Mouse (Mus musculus) forebrain, embryonic 13.5 days (tissue): ENCODE measurements around the gene Cblb. TPM values are rescaled to one million over a fixed set of nuclear protein-coding genes. Genes with fewer than 3 reads are reported as not detected.

ENCODE experiments used
- ATAC-seq: fragments of 200-750 bp; cut with Nextera tagmentation; 2 replicates; pipeline ENCODE4 v1.8.0; 2017
- H3K27ac ChIP-seq: fragments of 300-500 bp; sonication (generic); 2 replicates; pipeline ENCODE4 v1.5.1; 2015; ENCODE audit warnings: inconsistent platforms, mild to moderate bottlenecking, moderate library complexity
- H3K27me3 ChIP-seq: fragments of 300-500 bp; sonication (generic); 2 replicates; pipeline ENCODE4 v1.6.1; 2015; ENCODE audit warnings: mild to moderate bottlenecking, inconsistent platforms
- H3K36me3 ChIP-seq: fragments of 300-500 bp; sonication (generic); 2 replicates; pipeline ENCODE4 v1.6.1; 2015; ENCODE audit warnings: mild to moderate bottlenecking, inconsistent platforms; ENCODE audit not compliant: poor library complexity, severe bottlenecking
- H3K4me1 ChIP-seq: fragments of 300-500 bp; sonication (generic); 2 replicates; pipeline ENCODE4 v1.6.1; 2015; ENCODE audit warnings: inconsistent platforms
- H3K4me2 ChIP-seq: fragments of 300-500 bp; sonication (generic); 2 replicates; pipeline ENCODE4 v1.6.1; 2015; ENCODE audit warnings: inconsistent platforms, mild to moderate bottlenecking, moderate library complexity
- H3K4me3 ChIP-seq: fragments of 300-500 bp; sonication (generic); 2 replicates; pipeline ENCODE4 v1.5.1; 2015; ENCODE audit warnings: mild to moderate bottlenecking, inconsistent platforms
- H3K9ac ChIP-seq: fragments of 300-500 bp; sonication (generic); 2 replicates; pipeline ENCODE4 v1.6.1; 2015; ENCODE audit warnings: mild to moderate bottlenecking, inconsistent platforms
- H3K9me3 ChIP-seq: fragments of 300-500 bp; sonication (generic); replicated peaks from 2 replicates; pipeline ENCODE4 v1.6.1; 2016; ENCODE audit warnings: inconsistent platforms
- WGBS: fragments of 180-500 bp; shearing (Covaris S2); methylation state at CpG from one replicate; pipeline ENCODE4 v1.1.7; 2015; 5-methylcytosine and 5-hydroxymethylcytosine counted together
- polyA plus RNA-seq: library from polyadenylated mRNA; unstranded; fragments of >200 nt; fragmentation: Nextera tagmentation; extraction: Ambion mirVana; gene quantifications from 2 replicates; pipeline ENCODE4 v1.2.1, GENCODE M21; 2015

Gene Cblb
- polyA plus RNA-seq, 1 experiment from 2014 or later: 16.4 TPM

- Histone ChIP-seq H3K4me1 (peaks cover 12% of the 10 kb centered on the region), H3K4me3 (no peak overlapping the region), H3K4me2 (no peak overlapping the region), H3K9ac (no peak overlapping the region), H3K36me3 (peaks cover 21% of the 10 kb centered on the region), H3K27ac (no peak overlapping the region), H3K27me3 (no peaks in the 10 kb centered on the region), H3K9me3 (no peaks in the 10 kb centered on the region)
- ATAC-seq: 0 out of 2 replicates have a peak, but pooled peaks have one; percentile 29
- 73% methylated on average over 11 of the region's 11 CpGs for WGBS
Observed at GRCm38 (mm10) chr16:52146976-52147696, 116.1 kb downstream of the Cblb start.

GRCm38 (mm10) chr16:52148041-52148440 lies 117.0 kb downstream of the Cblb start:
- WGBS: 91% methylated on average over 6 of the region's 6 CpGs
- Histone ChIP-seq H3K9me3 (no peaks in the 10 kb centered on the region), H3K4me2 (no peak overlapping the region), H3K4me1 (peaks cover 12% of the 10 kb centered on the region), H3K4me3 (no peak overlapping the region), H3K9ac (no peak overlapping the region), H3K27ac (no peak overlapping the region), H3K27me3 (no peaks in the 10 kb centered on the region), H3K36me3 (peaks cover 23% of the 10 kb centered on the region)
- 0 out of 2 replicates have a peak, but pooled peaks have one; percentile 31 for ATAC-seq

GRCm38 (mm10) chr16:52149135-52149769 lies 118.2 kb downstream of the Cblb start:
- Histone ChIP-seq H3K9me3 (no peaks in the 10 kb centered on the region), H3K4me3 (no peak overlapping the region), H3K27ac (no peak overlapping the region), H3K36me3 (peaks cover 24% of the 10 kb centered on the region), H3K9ac (no peak overlapping the region), H3K4me1 (peaks cover 12% of the 10 kb centered on the region), H3K4me2 (no peak overlapping the region), H3K27me3 (no peaks in the 10 kb centered on the region)
- ATAC-seq: no peak; the same call in 1 of the 2 replicates
- 83% methylated on average over 6 of the region's 6 CpGs for WGBS

GRCm38 (mm10) chr16:52155030-52155696 lies 124.1 kb downstream of the Cblb start:
- Histone ChIP-seq H3K9me3 (no peaks in the 10 kb centered on the region), H3K4me3 (no peak overlapping the region), H3K36me3 (peaks cover 37% of the 10 kb centered on the region), H3K4me2 (no peak overlapping the region), H3K27me3 (no peaks in the 10 kb centered on the region), H3K9ac (no peak overlapping the region), H3K27ac (no peak overlapping the region), H3K4me1 (no peaks in the 10 kb centered on the region)
- ATAC-seq: no peak
- WGBS: 91% methylated on average over 5 of the region's 5 CpGs

GRCm38 (mm10) chr16:52159958-52160504 lies 129.0 kb downstream of the Cblb start:
- ATAC-seq: no peak
- no peaks in the 10 kb centered on the region for H3K9me3 ChIP-seq
- no peak overlapping the region for H3K27ac ChIP-seq
- H3K27me3 ChIP-seq: no peaks in the 10 kb centered on the region
- no peak overlapping the region for H3K9ac ChIP-seq
- 91% methylated on average over 6 of the region's 6 CpGs for WGBS
- H3K4me2 ChIP-seq: no peak overlapping the region
- H3K4me3 ChIP-seq: no peak overlapping the region
- peaks cover 13% of the 10 kb centered on the region for H3K4me1 ChIP-seq
- peaks cover 15% of the 10 kb centered on the region for H3K36me3 ChIP-seq

GRCm38 (mm10) chr16:52164246-52164645 lies 133.2 kb downstream of the Cblb start:
- Histone ChIP-seq H3K4me1 (peaks cover 13% of the 10 kb centered on the region), H3K4me2 (no peak overlapping the region), H3K4me3 (no peak overlapping the region), H3K9ac (no peak overlapping the region), H3K27ac (no peak overlapping the region), H3K27me3 (no peaks in the 10 kb centered on the region), H3K36me3 (peaks cover 25% of the 10 kb centered on the region), H3K9me3 (no peaks in the 10 kb centered on the region)
- no peak for ATAC-seq
- whole genome bisulfite sequencing: 84% methylated on average over 9 of the region's 9 CpGs

GRCm38 (mm10) chr16:52173253-52173652 lies 142.2 kb downstream of the Cblb start:
- Histone ChIP-seq H3K9ac (no peak overlapping the region), H3K36me3 (peaks cover 25% of the 10 kb centered on the region), H3K4me1 (no peaks in the 10 kb centered on the region), H3K27me3 (no peaks in the 10 kb centered on the region), H3K4me3 (no peak overlapping the region), H3K4me2 (no peak overlapping the region), H3K27ac (no peak overlapping the region), H3K9me3 (no peaks in the 10 kb centered on the region)
- no peak for ATAC-seq

GRCm38 (mm10) chr16:52179839-52180238 lies 148.8 kb downstream of the Cblb start:
- WGBS: 96% methylated on average over 3 of the region's 3 CpGs
- no peak for ATAC-seq
- H3K4me2 ChIP-seq: no peak overlapping the region

GRCm38 (mm10) chr16:52182057-52182456 lies 151.0 kb downstream of the Cblb start:
- no peak overlapping the region for H3K4me2 ChIP-seq
- 87% methylated on average over 7 of the region's 7 CpGs for WGBS
- no peak overlapping the region for H3K27ac ChIP-seq
- H3K4me1 ChIP-seq: no peaks in the 10 kb centered on the region
- H3K27me3 ChIP-seq: no peaks in the 10 kb centered on the region
- H3K9ac ChIP-seq: no peak overlapping the region
- ATAC-seq: no peak
- H3K36me3 ChIP-seq: peaks cover 24% of the 10 kb centered on the region
- no peak overlapping the region for H3K4me3 ChIP-seq
- H3K9me3 ChIP-seq: no peaks in the 10 kb centered on the region

More at GRCm38 (mm10) chr16:52179839-52180238, 148.8 kb downstream of the Cblb start:
- Histone ChIP-seq H3K9me3 (no peaks in the 10 kb centered on the region), H3K9ac (no peak overlapping the region), H3K27ac (no peak overlapping the region), H3K4me3 (no peak overlapping the region), H3K36me3 (peaks cover 22% of the 10 kb centered on the region), H3K4me1 (no peaks in the 10 kb centered on the region), H3K27me3 (no peaks in the 10 kb centered on the region)

GRCm38 (mm10) chr16:52184350-52184749 lies 153.3 kb downstream of the Cblb start:
- H3K27ac ChIP-seq: no peak overlapping the region
- H3K4me3 ChIP-seq: no peak overlapping the region
- no peaks in the 10 kb centered on the region for H3K9me3 ChIP-seq
- no peak for ATAC-seq
- H3K27me3 ChIP-seq: no peaks in the 10 kb centered on the region
- H3K4me1 ChIP-seq: no peaks in the 10 kb centered on the region
- H3K4me2 ChIP-seq: no peak overlapping the region
- peaks cover 31% of the 10 kb centered on the region for H3K36me3 ChIP-seq
- 92% methylated on average over 10 of the region's 10 CpGs for WGBS
- no peak overlapping the region for H3K9ac ChIP-seq

GRCm38 (mm10) chr16:52186731-52187130 lies 155.7 kb downstream of the Cblb start:
- Histone ChIP-seq H3K36me3 (peaks cover 43% of the 10 kb centered on the region), H3K9ac (no peak overlapping the region), H3K4me1 (0 out of 2 replicates have a peak, but pooled peaks cover 2% of the 10 kb centered on the region), H3K27me3 (no peaks in the 10 kb centered on the region), H3K4me3 (no peak overlapping the region), H3K9me3 (no peaks in the 10 kb centered on the region), H3K27ac (no peak overlapping the region), H3K4me2 (no peak overlapping the region)
- ATAC-seq: no peak
- WGBS: 77% methylated on average over 10 of the region's 10 CpGs

GRCm38 (mm10) chr16:52189103-52189502 lies 158.1 kb downstream of the Cblb start:
- Histone ChIP-seq H3K4me3 (no peak overlapping the region), H3K9me3 (no peaks in the 10 kb centered on the region), H3K4me1 (0 out of 2 replicates have a peak, but pooled peaks cover 2% of the 10 kb centered on the region), H3K36me3 (peaks cover 48% of the 10 kb centered on the region), H3K9ac (no peak overlapping the region), H3K4me2 (no peak overlapping the region), H3K27ac (no peak overlapping the region), H3K27me3 (no peaks in the 10 kb centered on the region)
- ATAC-seq: peak; percentile 75
- 56% methylated on average over 1 of the region's 2 CpGs for WGBS
